Mouse (Mus musculus) CH12.LX (cell line): ENCODE measurements around the gene Brca1. TPM values are rescaled to one million over a fixed set of nuclear protein-coding genes. Genes with fewer than 3 reads are reported as not detected.

ENCODE experiments used
- DNase-seq: peaks from one replicate; pipeline ENCODE4 v3.0.0-alpha.2; 2013; ENCODE audit errors: extremely low read depth
- H3K27ac ChIP-seq: 2 replicates; pipeline ENCODE4 v1.5.1; 2012; ENCODE audit warnings: low read depth, mild to moderate bottlenecking, control low read depth, moderate library complexity; ENCODE audit not compliant: insufficient read depth
- H3K27me3 ChIP-seq: replicated peaks from 2 replicates; pipeline ENCODE3; 2012; ENCODE audit warnings: inconsistent platforms
- H3K36me3 ChIP-seq, 2 experiments: replicated peaks in 1 of 2; 2 replicates each; pipeline versions ENCODE3 to v1.6.1; 2012; ENCODE audit warnings: inconsistent platforms in 1 of 2, low read length in 1 of 2, mild to moderate bottlenecking in 1 of 2, mixed read lengths in 1 of 2, moderate library complexity in 1 of 2; ENCODE audit not compliant: control insufficient read depth in 1 of 2, insufficient read depth in 1 of 2
- H3K4me1 ChIP-seq, 2 experiments: 2 replicates each; pipeline ENCODE4 v1.6.1; 2012; ENCODE audit warnings: inconsistent platforms in 1 of 2, moderate library complexity in 1 of 2; ENCODE audit not compliant: insufficient read depth in 2 of 2, control insufficient read depth in 1 of 2
- H3K4me2 ChIP-seq: 2 replicates; pipeline ENCODE4 v1.6.1; 2012; ENCODE audit warnings: low read depth, mild to moderate bottlenecking, control low read depth; ENCODE audit not compliant: poor library complexity, insufficient read depth, severe bottlenecking
- H3K4me3 ChIP-seq, 3 experiments: fragments of 150-350 bp in 1 of 3; sonication (generic) in 1 of 3; replicated peaks in 1 of 3; 2 replicates each; pipeline versions ENCODE3 to v1.5.1; 2011 to 2012; ENCODE audit warnings: low read depth in 2 of 3, low read length in 2 of 3, mild to moderate bottlenecking in 2 of 3, moderate library complexity in 2 of 3, control low read depth in 1 of 3, improper control_type of control experiment in 1 of 3, inconsistent platforms in 1 of 3, mixed read lengths in 1 of 3; ENCODE audit not compliant: poor library complexity in 1 of 3
- H3K79me2 ChIP-seq: replicated peaks from 2 replicates; pipeline ENCODE4 v1.6.1; 2012; ENCODE audit warnings: mild to moderate bottlenecking, moderate library complexity; ENCODE audit not compliant: control insufficient read depth, poor library complexity, insufficient read depth, severe bottlenecking; ENCODE audit errors: extremely low read depth
- H3K9ac ChIP-seq: 2 replicates; pipeline ENCODE4 v1.6.1; 2012; ENCODE audit warnings: low read depth, mild to moderate bottlenecking, control low read depth, moderate library complexity; ENCODE audit not compliant: insufficient read depth
- H3K9me3 ChIP-seq: replicated peaks from 2 replicates; pipeline ENCODE3; 2012; ENCODE audit warnings: low read length, inconsistent platforms, mixed read lengths
- BHLHE40 ChIP-seq: IDR thresholded peaks from 2 replicates; pipeline ENCODE4 v1.6.1; 2011; ENCODE audit warnings: mild to moderate bottlenecking, low read depth, low read length, improper control_type of control experiment
- CHD1 ChIP-seq: IDR thresholded peaks from 2 replicates; pipeline ENCODE4 v1.6.1; 2012; ENCODE audit warnings: low read depth, low read length, improper control_type of control experiment, inconsistent platforms
- CHD2 ChIP-seq: IDR thresholded peaks from 2 replicates; pipeline ENCODE4 v1.6.1; 2011; ENCODE audit warnings: low read length, improper control_type of control experiment
- E2F4 ChIP-seq: IDR thresholded peaks from 2 replicates; pipeline ENCODE4 v1.6.1; 2011; ENCODE audit warnings: low read depth, low read length, improper control_type of control experiment; ENCODE audit not compliant: insufficient replicate concordance
- ELF1 ChIP-seq: IDR thresholded peaks from 2 replicates; pipeline ENCODE4 v1.6.1; 2014; ENCODE audit warnings: low read depth, mild to moderate bottlenecking, inconsistent platforms, low read length, improper control_type of control experiment
- EP300 ChIP-seq: IDR thresholded peaks from 2 replicates; pipeline ENCODE4 v1.6.1; 2011; ENCODE audit warnings: low read length, improper control_type of control experiment
- ETS1 ChIP-seq: conservative IDR thresholded peaks from 2 replicates; pipeline ENCODE4 v1.6.1; 2012; ENCODE audit warnings: low read depth, mild to moderate bottlenecking, inconsistent platforms, low read length, improper control_type of control experiment, moderate library complexity
- HCFC1 ChIP-seq: IDR thresholded peaks from 2 replicates; pipeline ENCODE4 v1.6.1; 2012; ENCODE audit warnings: low read depth, mild to moderate bottlenecking, inconsistent platforms, low read length, improper control_type of control experiment
- IRF4 ChIP-seq: IDR thresholded peaks from 2 replicates; pipeline ENCODE4 v1.6.1; 2014; ENCODE audit warnings: low read depth, mild to moderate bottlenecking, inconsistent platforms, low read length, improper control_type of control experiment
- JUN ChIP-seq: IDR thresholded peaks from 2 replicates; pipeline ENCODE4 v1.6.1; 2011; ENCODE audit warnings: low read depth, mild to moderate bottlenecking, low read length, improper control_type of control experiment, moderate library complexity; ENCODE audit not compliant: insufficient read depth
- JUND ChIP-seq: conservative IDR thresholded peaks from 2 replicates; pipeline ENCODE4 v1.6.1; 2011; ENCODE audit warnings: low read depth, low read length, improper control_type of control experiment
- KAT2A ChIP-seq: IDR thresholded peaks from 2 replicates; pipeline ENCODE4 v1.6.1; 2012; ENCODE audit warnings: low read length, improper control_type of control experiment, inconsistent platforms; ENCODE audit not compliant: insufficient replicate concordance
- MAFK ChIP-seq: IDR thresholded peaks from 2 replicates; pipeline ENCODE4 v1.6.1; 2011; ENCODE audit warnings: low read length, improper control_type of control experiment; ENCODE audit not compliant: insufficient replicate concordance
- MAX ChIP-seq: IDR thresholded peaks from 2 replicates; pipeline ENCODE4 v1.6.1; 2011; ENCODE audit warnings: low read length, improper control_type of control experiment
- MAZ ChIP-seq: IDR thresholded peaks from 2 replicates; pipeline ENCODE4 v1.6.1; 2012; ENCODE audit warnings: low read depth, mild to moderate bottlenecking, inconsistent platforms, low read length, improper control_type of control experiment, moderate library complexity
- MEF2A ChIP-seq: IDR thresholded peaks from 2 replicates; pipeline ENCODE4 v1.6.1; 2014; ENCODE audit warnings: low read depth, mild to moderate bottlenecking, inconsistent platforms, low read length, improper control_type of control experiment, borderline replicate concordance
- NELFE ChIP-seq: IDR thresholded peaks from 2 replicates; pipeline ENCODE4 v1.6.1; 2011; ENCODE audit warnings: low read depth, low read length, improper control_type of control experiment
- NRF1 ChIP-seq: IDR thresholded peaks from 2 replicates; pipeline ENCODE4 v1.6.1; 2014; ENCODE audit warnings: low read depth, mild to moderate bottlenecking, inconsistent platforms, low read length, improper control_type of control experiment, moderate library complexity
- PAX5 ChIP-seq: IDR thresholded peaks from 2 replicates; pipeline ENCODE4 v1.6.1; 2012; ENCODE audit warnings: low read length, inconsistent platforms, mixed read lengths
- POLR2A ChIP-seq: IDR thresholded peaks from 2 replicates; pipeline ENCODE4 v1.6.1; 2011; ENCODE audit warnings: low read depth, mild to moderate bottlenecking, improper control_type of control experiment, low read length
- POLR2AphosphoS2 ChIP-seq: IDR thresholded peaks from 2 replicates; pipeline ENCODE4 v1.6.1; 2011; ENCODE audit warnings: low read depth, low read length, improper control_type of control experiment
- RCOR1 ChIP-seq: conservative IDR thresholded peaks from 2 replicates; pipeline ENCODE4 v1.6.1; 2012; ENCODE audit warnings: low read depth, mild to moderate bottlenecking, inconsistent platforms, low read length, improper control_type of control experiment
- TBP ChIP-seq: conservative IDR thresholded peaks from 2 replicates; pipeline ENCODE4 v1.6.1; 2011; ENCODE audit warnings: low read depth, low read length, improper control_type of control experiment
- TCF12 ChIP-seq: IDR thresholded peaks from 2 replicates; pipeline ENCODE4 v1.6.1; 2014; ENCODE audit warnings: low read depth, mild to moderate bottlenecking, inconsistent platforms, low read length, improper control_type of control experiment
- UBTF ChIP-seq: IDR thresholded peaks from 2 replicates; pipeline ENCODE4 v1.6.1; 2012; ENCODE audit warnings: low read depth, mild to moderate bottlenecking, inconsistent platforms, low read length, improper control_type of control experiment, moderate library complexity
- USF2 ChIP-seq: conservative IDR thresholded peaks from 2 replicates; pipeline ENCODE4 v1.6.1; 2011; ENCODE audit warnings: low read depth, low read length, improper control_type of control experiment
- ZC3H11A ChIP-seq: IDR thresholded peaks from 2 replicates; pipeline ENCODE4 v1.6.1; 2012; ENCODE audit warnings: low read depth, mild to moderate bottlenecking, inconsistent platforms, low read length, improper control_type of control experiment
- ZKSCAN1 ChIP-seq: IDR thresholded peaks from 2 replicates; pipeline ENCODE4 v1.6.1; 2012; ENCODE audit warnings: low read depth, inconsistent platforms, low read length, improper control_type of control experiment, borderline replicate concordance
- ZMIZ1 ChIP-seq: IDR thresholded peaks from 2 replicates; pipeline ENCODE4 v1.6.1; 2012; ENCODE audit warnings: low read depth, mild to moderate bottlenecking, inconsistent platforms, low read length, improper control_type of control experiment
- ZNF384 ChIP-seq: IDR thresholded peaks from 2 replicates; pipeline ENCODE4 v1.6.1; 2012; ENCODE audit warnings: low read depth, low read length, improper control_type of control experiment, inconsistent platforms
- dilution Hi-C: fragments of 300-500 bp; cut with MboI; formaldehyde crosslinking; loops from 2 replicates; pipeline ENCODE4 v1.14.3; 2020; ENCODE audit warnings: low sequenced_read_pairs; ENCODE audit not compliant: extremely low pct_unique_long_range_greater_than_20kb, extremely low pct_ligation_motif_present
- in situ Hi-C: fragments of 300-500 bp; cut with MboI; formaldehyde crosslinking; loops from 3 replicates; pipeline ENCODE4 v1.14.3; 2019; ENCODE audit warnings: low sequenced_read_pairs, low pct_ligation_motif_present, low pct_unique_long_range_greater_than_20kb, mixed read lengths
- polyA plus RNA-seq: library from polyadenylated mRNA; unstranded; fragments of >175 nt; gene quantifications from 2 replicates; pipeline ENCODE4 v1.2.1, GENCODE M21; 2012; ENCODE audit warnings: low read depth; ENCODE audit not compliant: insufficient read length
- total RNA-seq, 2 experiments: library from RNA; depleted of rRNA; stranded (reverse); fragments of 300-350 nt in 1 of 2; fragments of >200 nt in 1 of 2; gene quantifications; 2 replicates each; pipeline ENCODE4 v1.2.3; 2012 to 2014

Brca1 gene
- total and polyA plus RNA-seq, 3 experiments = 31.3 to 37.5 (median 33.0) TPM

GRCm38 (mm10) chr11:101458217-101458616 lies 93.5 kb downstream of the Brca1 start:
- no peak overlapping the region for H3K27ac ChIP-seq
- H3K4me2 ChIP-seq = no peak overlapping the region
- no peak for TF ChIP-seq ZKSCAN1
- no peak for TF ChIP-seq UBTF
- TF ChIP-seq CHD2 = no peak
- TF ChIP-seq POLR2AphosphoS2 = no peak
- no peak for TF ChIP-seq JUND
- no peak for TF ChIP-seq ELF1
- TF ChIP-seq RCOR1 = no peak
- TF ChIP-seq NELFE = no peak
- no peak for TF ChIP-seq USF2
- no peak for TF ChIP-seq MAZ
- no peak for TF ChIP-seq KAT2A
- TF ChIP-seq TCF12 = no peak
- TF ChIP-seq ZC3H11A = no peak
- no peak for TF ChIP-seq EP300
- no peak for TF ChIP-seq NRF1
- no peak for TF ChIP-seq HCFC1
- TF ChIP-seq TBP = no peak
- TF ChIP-seq IRF4 = no peak
- H3K9ac ChIP-seq = no peak overlapping the region
- no peaks in the 10 kb centered on the region for H3K9me3 ChIP-seq
- peaks cover 48 to 87% of the 10 kb centered on the region in 2 experiments for H3K36me3 ChIP-seq
- no peak for DNase-seq
- in situ Hi-C loops (no loop called here), dilution Hi-C loops (no loop called here)
- H3K4me1 ChIP-seq = peaks cover 9 to 44% of the 10 kb centered on the region in 2 experiments
- H3K4me3 ChIP-seq = no peak overlapping the region
- H3K79me2 ChIP-seq = no peaks in the 10 kb centered on the region
- no peaks in the 10 kb centered on the region for H3K27me3 ChIP-seq

GRCm38 (mm10) chr11:101457631-101458030 lies 94.1 kb downstream of the Brca1 start:
- no peak overlapping the region for H3K4me3 ChIP-seq
- no peak for DNase-seq
- H3K4me2 ChIP-seq = no peak overlapping the region
- H3K27me3 ChIP-seq = no peaks in the 10 kb centered on the region
- in situ Hi-C loops (no loop called here), dilution Hi-C loops (no loop called here)
- peaks cover 5 to 38% of the 10 kb centered on the region in 2 experiments for H3K4me1 ChIP-seq
- H3K9ac ChIP-seq = no peak overlapping the region
- H3K79me2 ChIP-seq = 0 out of 2 replicates have a peak, but pooled peaks cover 3% of the 10 kb centered on the region
- peaks cover 48 to 92% of the 10 kb centered on the region in 2 experiments for H3K36me3 ChIP-seq
- no peak for TF ChIP-seq JUN
- TF ChIP-seq ZNF384 = no peak
- no peak for TF ChIP-seq ZMIZ1
- no peak for TF ChIP-seq CHD2
- TF ChIP-seq UBTF = no peak
- TF ChIP-seq CHD1 = no peak
- TF ChIP-seq E2F4 = no peak
- no peak for TF ChIP-seq ZC3H11A
- no peak for TF ChIP-seq BHLHE40
- no peak for TF ChIP-seq MAZ
- TF ChIP-seq MEF2A = no peak
- TF ChIP-seq JUND = no peak
- TF ChIP-seq MAFK = no peak
- no peak for TF ChIP-seq POLR2A
- no peak for TF ChIP-seq NELFE
- TF ChIP-seq MAX = no peak
- no peak for TF ChIP-seq ELF1
- TF ChIP-seq ETS1 = no peak
- TF ChIP-seq PAX5 = no peak
- H3K9me3 ChIP-seq = no peaks in the 10 kb centered on the region
- H3K27ac ChIP-seq = no peak overlapping the region
